Mouse (Mus musculus): ENCODE data around the gene Slc6a13. TPM values are rescaled to one million over a fixed set of nuclear protein-coding genes. Genes with fewer than 3 reads are reported as not detected.
"Not testable (repeated sequence)": the region's sequence is repeated elsewhere in the genome, so short reads cannot be mapped to it uniquely, and the experiment has no call there.

Gene Slc6a13
- total RNA-seq, 4 experiments from 2014 or later = 12.6 to 17.6 (median 15.8) TPM

- DNase-seq (ENCODE audit: low spot score in 2 of 2) = no peak
Observed at GRCm38 (mm10) chr6:121326486-121327069, 26.6 kb downstream of the Slc6a13 start.

GRCm38 (mm10) chr6:121328417-121328884 lies 28.4 kb downstream of the Slc6a13 start:
- DNase-seq (ENCODE audit: low spot score in 2 of 2) = peak in 1 of 2 experiments; percentile 19

DNA sequence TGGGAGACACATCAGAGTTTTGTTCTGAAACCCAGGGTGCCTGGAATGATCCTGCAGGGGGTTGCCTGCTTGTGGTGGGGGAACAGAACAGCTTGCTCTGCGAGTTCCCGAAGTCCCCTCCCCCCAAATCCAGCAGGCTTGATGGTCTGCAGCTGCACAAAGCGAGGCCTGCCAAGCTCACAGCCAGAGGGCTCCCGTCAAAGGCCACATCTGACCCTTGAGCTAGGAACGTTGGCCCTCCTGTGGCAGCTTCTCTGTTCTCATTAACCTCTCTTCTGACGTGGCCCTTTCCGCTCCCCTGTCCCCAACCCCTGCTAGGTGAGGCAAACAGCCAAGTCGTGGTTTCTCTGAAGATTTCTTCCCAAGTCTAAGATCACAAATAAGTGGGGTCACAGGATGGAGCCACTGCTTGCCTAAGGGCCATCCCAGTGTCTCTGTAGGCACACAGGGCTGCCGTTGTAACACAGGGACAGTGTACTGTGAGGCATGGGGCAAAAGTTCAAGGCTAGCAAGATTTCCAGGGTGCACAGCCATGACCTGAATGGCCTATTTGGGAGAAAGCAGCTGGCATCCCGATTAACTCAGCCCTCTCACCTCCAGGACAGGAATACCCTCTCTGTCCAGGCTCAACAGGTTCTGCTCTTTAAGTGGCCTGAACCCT lies 30.0 kb downstream of the Slc6a13 start:
- DNase-seq (ENCODE audit: low spot score in 2 of 2) = peak in 1 of 2 experiments; percentile 10

DNA sequence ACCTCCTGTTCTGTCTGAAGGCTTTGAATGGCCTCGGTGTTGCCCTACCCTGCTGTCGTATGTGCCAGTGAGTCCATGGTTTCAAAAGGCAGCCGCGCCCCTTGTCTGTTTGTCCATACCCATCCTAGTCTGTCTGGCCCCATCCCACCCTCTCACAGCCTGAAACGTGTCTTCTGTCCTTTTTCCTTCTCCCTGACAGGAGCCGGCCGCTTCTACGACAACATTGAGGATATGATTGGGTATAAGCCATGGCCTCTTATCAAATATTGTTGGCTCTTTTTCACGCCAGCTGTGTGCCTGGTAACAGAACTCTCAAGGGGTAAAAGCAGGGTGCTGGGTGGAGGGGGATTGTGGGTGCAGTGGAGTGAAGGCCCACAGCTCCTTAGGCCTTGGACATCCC lies 35.8 kb downstream of the Slc6a13 start:
- DNase-seq (ENCODE audit: low spot score in 2 of 2) = no peak

DNA sequence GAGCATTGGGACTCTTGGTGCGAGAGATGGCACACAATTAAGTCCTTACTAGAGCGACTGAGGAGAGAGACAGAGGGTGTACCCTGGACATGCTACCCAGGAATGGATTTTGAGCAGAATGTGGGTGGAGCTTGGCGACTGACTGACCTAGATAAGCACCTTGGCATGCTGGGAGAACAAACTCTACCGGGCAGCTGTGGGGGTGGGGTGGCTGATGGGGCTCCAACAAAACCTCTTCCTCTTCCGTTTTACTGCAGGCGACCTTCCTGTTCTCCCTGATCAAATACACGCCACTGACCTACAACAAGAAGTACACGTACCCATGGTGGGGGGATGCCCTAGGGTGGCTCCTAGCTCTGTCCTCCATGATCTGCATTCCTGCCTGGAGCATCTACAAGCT lies 36.5 kb downstream of the Slc6a13 start:
- DNase-seq (ENCODE audit: low spot score in 2 of 2) = no peak

GRCm38 (mm10) chr6:121337229-121337628 lies 37.2 kb downstream of the Slc6a13 start:
- DNase-seq (ENCODE audit: low spot score in 2 of 2) = no peak

GRCm38 (mm10) chr6:121337770-121338518 lies 37.9 kb downstream of the Slc6a13 start:
- peak; percentile 65 to 71 for DNase-seq (ENCODE audit: low spot score in 2 of 2)

DNA sequence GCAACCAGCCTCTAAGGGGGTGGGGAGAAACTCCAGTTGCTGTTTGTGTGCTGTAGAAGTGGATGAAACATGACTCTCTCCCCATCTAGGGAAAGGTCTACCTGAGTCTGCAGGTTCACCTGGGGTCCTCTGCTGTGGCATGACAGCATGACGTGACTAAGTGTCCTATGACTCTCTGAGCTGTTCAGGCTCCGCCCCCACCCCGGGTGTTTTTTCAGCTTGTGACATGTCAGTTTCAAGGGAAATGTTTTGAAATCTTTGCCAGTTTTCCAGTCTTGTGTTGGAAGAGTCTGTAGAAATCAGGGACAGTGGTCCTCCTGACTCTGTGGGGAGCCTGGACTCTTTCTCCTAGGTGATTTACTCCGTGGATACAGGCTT lies 38.5 kb downstream of the Slc6a13 start:
- DNase-seq (ENCODE audit: low spot score in 2 of 2) = no peak

DNA sequence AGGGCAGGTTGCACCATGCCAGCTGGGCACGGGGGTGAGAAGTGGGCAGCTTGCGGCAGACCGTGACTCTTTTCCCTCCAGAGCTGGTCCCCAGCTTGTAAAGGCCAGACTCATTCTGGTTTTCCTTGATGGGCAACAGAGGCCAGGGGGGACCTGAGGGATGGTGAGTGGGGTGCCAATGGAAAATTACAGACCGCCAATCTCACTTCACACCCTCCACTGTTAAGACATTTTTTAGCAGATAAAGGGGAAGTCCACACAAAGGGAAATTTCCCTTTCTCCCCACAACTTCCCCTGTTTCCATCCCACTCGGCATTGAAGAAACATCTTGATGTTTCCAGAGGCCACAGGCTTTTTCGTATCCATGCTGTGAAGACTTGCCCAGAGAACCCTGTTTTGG lies 41.6 kb downstream of the Slc6a13 start:
- no peak for DNase-seq (ENCODE audit: low spot score in 2 of 2)

GRCm38 (mm10) chr6:121343026-121343770 lies 43.2 kb downstream of the Slc6a13 start, which contains the start of gene Slc6a12:
Gene Slc6a12, plus strand, starts transcription at chr6:121343076.
- DNase-seq (ENCODE audit: low spot score in 2 of 2) = no peak

DNA sequence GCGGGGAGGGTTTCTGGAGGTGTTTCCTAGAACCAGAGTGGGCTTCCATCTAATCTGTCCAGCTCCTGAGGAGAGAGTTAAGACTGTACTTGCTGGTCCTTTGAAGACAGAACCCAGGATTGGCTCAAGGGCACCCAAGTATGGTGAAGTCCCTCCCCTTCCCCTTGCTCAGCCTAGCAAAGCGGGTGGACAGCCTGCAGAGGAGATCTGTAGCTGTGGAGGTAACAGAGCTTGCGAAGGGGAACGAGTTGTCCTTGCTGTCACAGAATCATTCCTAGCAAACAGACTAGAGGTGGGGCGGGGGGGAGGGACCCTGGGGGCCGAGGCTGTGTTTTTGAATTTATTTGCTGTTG lies 43.7 kb downstream of the Slc6a13 start:
- no peak for DNase-seq (ENCODE audit: low spot score in 2 of 2)

GRCm38 (mm10) chr6:121344329-121344728 lies 44.3 kb downstream of the Slc6a13 start:
- no peak for DNase-seq (ENCODE audit: low spot score in 2 of 2)

DNA sequence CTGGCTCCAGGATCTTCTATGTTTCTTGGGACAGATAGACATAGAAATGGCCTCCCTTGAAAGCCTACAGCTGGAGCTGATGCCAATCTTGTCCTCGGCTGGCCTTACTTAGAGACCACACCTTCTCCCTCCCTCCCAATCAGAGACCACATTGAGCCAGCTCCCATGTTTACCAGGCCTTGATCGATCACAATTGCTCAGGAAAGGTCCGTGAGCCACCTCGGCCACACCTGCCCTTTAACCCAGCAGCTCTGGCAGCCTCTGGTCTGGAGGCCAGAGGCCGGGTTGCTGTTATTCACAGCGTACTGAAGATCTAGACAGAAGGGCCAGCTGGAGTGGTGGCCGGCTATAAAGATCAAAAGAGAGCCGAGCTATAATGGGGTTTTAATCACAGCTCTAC lies 46.4 kb downstream of the Slc6a13 start:
- no peak for DNase-seq (ENCODE audit: low spot score in 2 of 2)

GRCm38 (mm10) chr6:121352276-121352675 lies 52.2 kb downstream of the Slc6a13 start:
- no peak for DNase-seq (ENCODE audit: low spot score in 2 of 2)

- DNase-seq (ENCODE audit: low spot score in 2 of 2) = no peak
Observed at GRCm38 (mm10) chr6:121356041-121356440, 56.0 kb downstream of the Slc6a13 start.

DNA sequence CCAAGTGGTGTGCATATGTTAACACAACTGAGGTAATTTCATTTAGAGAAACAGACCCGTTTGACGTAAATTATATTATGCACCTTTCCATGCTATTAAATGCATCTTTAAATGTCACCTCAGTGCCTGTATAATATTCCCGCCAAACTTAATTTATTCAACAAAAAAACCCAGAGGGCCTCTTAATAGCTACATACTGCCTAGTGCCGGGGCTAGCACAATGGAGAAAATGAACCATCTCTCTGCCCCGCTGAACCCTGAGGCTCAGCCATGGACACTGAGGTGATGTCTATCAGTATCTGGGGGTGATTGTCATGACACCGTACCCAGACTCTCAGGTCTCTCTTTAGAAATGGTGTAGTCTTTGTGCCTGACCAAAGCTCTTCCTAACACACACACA lies 57.2 kb downstream of the Slc6a13 start:
- no peak for DNase-seq (ENCODE audit: low spot score in 2 of 2)

DNA sequence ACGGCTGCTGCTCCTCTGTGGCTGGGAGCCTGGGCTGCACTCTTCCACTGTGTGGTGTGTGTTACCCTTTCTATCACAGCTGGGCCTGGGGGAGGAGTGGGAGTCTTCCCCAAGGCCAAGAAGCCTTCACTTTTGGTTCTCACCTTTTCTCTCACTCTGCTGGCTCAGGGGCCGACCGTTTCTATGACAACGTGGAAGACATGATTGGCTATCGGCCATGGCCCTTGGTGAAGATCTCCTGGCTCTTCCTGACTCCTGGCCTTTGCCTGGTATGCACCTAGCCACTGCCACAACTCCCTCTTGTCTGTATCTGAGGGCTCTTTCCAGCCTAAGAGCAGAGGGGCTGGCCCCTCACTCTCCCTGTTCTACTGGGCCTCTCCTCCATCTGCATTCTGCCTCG lies 63.0 kb downstream of the Slc6a13 start:
- DNase-seq (ENCODE audit: low spot score in 2 of 2) = no peak

DNA sequence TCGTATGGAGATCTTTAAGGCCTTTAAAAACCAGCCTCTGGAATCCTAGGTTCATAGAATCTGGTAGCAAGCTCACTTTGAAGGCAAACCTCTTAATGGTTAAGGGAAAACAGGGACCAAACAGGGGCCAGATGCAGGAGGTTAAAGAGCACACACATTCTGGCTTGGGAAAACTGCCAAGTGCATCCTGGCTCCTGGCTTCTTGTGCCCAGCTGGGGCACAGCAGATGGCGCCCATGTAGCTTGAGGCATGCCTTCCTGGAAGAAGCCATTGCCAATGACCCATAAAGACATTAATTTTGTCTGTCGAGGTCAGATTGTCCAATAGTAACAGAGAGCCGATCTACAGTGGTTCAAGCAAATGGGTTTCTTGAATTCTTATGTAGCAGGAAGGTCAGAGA lies 63.9 kb downstream of the Slc6a13 start:
- no peak for DNase-seq (ENCODE audit: low spot score in 2 of 2)

DNA sequence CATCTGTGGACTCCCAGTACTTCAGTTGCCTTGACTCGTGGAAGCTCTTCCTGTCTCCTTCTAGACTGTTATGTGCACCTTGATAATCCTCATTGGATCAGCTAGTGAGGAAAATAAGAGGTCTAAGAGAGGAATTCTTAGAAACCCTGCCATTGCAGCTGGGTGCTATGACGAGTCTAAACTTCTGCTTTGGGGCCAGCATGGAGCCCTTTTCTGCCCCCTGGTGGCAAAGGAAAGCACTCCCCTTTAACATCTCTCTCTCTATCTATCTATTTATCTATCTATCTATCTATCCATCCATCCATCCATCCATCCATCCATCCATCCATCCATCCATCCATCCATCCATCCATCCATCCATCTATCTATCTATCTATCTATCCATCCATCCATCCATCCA lies 66.5 kb downstream of the Slc6a13 start:
- not testable (repeated sequence) for DNase-seq (ENCODE audit: low spot score in 2 of 2)

- no peak for DNase-seq (ENCODE audit: low spot score in 2 of 2)
Observed at GRCm38 (mm10) chr6:121367099-121367498, 67.1 kb downstream of the Slc6a13 start.

GRCm38 (mm10) chr6:121371197-121371980 lies 71.4 kb downstream of the Slc6a13 start:
- no peak for DNase-seq (ENCODE audit: low spot score in 2 of 2)

Data from left cerebral cortex, adult 8-10 months (tissue).